In genomic region chr19:53033159-53033943, GRCm38 (mm10) we compare ENCODE assay signal across 14 mouse cellular contexts. TPM values are rescaled to one million over a fixed set of nuclear protein-coding genes. Genes with fewer than 3 reads are reported as not detected.
DNase-seq lines count a peak whose midpoint lies in the region; ATAC-seq lines count a peak whose summit lies in the region.
"Had no signal": no experiment of that assay in that cellular context is flagged by ENCODE, and none has a peak within 500 bp of the region (broad histone marks: within the 10 kb centered on the region; RNA-seq: fewer than 3 reads in every experiment).

No protein-coding gene starts in this region.

- peak; percentile 65 for DNase-seq in kidney, adult 9 months
- DNase-seq in kidney, postnatal 4 days, result no peak
- DNase-seq in c-Kit-positive CD71-positive TER-119-positive erythroid progenitor cells, embryonic 14.5 days (ENCODE audit: low spot score), result peak; percentile 63
- peak; percentile 58 for DNase-seq in liver
- DNase-seq in cerebellum, adult 11 months, result no peak
- DNase-seq: cerebellum, postnatal 36 days; gastrocnemius, postnatal 25 days; left cerebral cortex, postnatal 4 days; lung, adult 2 months; right cerebral cortex, postnatal 4 days; thymus, adult 2 months had no signal

- ATAC-seq in megakaryocyte-erythroid progenitor cell, adult 5-6 weeks (replicated peaks; ENCODE audit: low FRiP score, low TSS enrichment, poor library complexity, severe bottlenecking), result peak; percentile 68
- ATAC-seq in inflammation-experienced regulatory T-cells, adult 6 months, result no peak
- ATAC-seq: CD4-positive, CD25-positive, alpha-beta regulatory T cell, adult 4 months had no signal

RNA-seq across cellular contexts. Expression of gene Xpnpep1, which starts 6.7 kb away (rescaled TPM):
- 103 and 128 TPM in 2 replicates for total RNA-seq in megakaryocyte-erythroid progenitor cell, adult 5-6 weeks (2014; fragmentation: Nextera tagmentation)
- total RNA-seq in megakaryocyte-erythroid progenitor cell, adult 5-6 weeks (2017), result 73.6 and 186 TPM in 2 replicates
- 10 to 100 TPM; 53.6 to 68.4 (median 60.5) TPM for polyA plus RNA-seq in inflammation-experienced regulatory T-cells, adult 6 months (2017; shearing (Covaris generic))

Comparison
In these comparisons a context has a peak if more than half of its experiments do, and no peak if none do; other contexts are left out.
1. DNase-seq: peak in kidney, adult 9 months (single experiment), c-Kit-positive CD71-positive TER-119-positive erythroid progenitor cells, embryonic 14.5 days (single experiment) and liver (single experiment); none in kidney, postnatal 4 days (0 of 2) and cerebellum, adult 11 months (single experiment).